Mouse (Mus musculus): ENCODE measurements around the gene Ehmt2. TPM values are rescaled to one million over a fixed set of nuclear protein-coding genes. Genes with fewer than 3 reads are reported as not detected.

Gene Ehmt2
- polyA plus RNA-seq, 1 experiment from 2014 or later, result 35.8 TPM

DNA sequence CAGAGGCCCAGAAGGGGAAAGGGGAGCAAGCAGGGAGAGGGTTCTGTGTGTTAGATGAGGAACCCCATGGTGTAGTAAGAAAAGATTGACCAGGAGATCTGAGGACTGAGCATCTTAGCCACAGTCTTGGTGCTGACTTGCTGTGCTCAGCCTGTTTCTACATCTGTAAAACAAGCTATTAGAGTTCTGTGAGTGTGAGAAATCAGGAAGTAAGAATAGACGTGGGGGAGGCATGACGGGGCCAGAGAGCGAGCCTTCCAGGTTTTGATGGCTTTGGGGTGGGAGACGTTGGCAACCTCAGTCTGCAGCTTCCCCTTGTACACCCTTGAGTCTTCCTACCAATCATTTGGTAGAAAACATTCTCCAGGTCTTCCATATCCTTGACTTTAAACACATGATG is 39.6 kb upstream of the Ehmt2 start:
- H3K27me3 ChIP-seq (replicated peaks; ENCODE audit: control insufficient read depth, insufficient read depth, low read length), result no peaks in the 10 kb centered on the region
- ATAC-seq, result no peak

DNA sequence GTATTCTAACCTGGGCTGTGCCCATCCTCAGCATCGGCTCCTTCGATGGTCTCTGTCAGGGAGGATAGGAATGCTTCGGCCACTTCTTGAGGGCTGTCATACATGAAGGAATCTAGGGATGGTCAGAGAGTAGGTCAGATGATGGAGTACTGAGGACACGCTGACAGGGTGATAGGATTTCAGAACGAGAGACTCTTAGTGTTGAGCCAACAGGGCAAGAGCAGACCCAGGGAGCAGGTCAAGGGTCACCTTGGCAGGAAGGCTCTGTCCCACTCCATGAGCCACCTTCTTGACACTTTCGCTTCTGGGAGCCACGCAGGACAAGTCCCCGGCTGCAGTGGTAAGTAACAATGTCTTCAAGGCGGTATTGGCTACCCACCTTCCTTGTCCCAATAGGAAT is 37.8 kb upstream of the Ehmt2 start:
- Histone ChIP-seq H3K4me3 (ENCODE audit: low read depth, low read length) (no peak overlapping the region; the same call in 1 of the 2 replicates), H3K27ac (ENCODE audit: low read depth, low read length) (no peak overlapping the region), H3K36me3 (ENCODE audit: control insufficient read depth, insufficient read depth) (peaks cover 42% of the 10 kb centered on the region), H3K4me1 (replicated peaks; ENCODE audit: control insufficient read depth, insufficient read depth, low read length) (no peaks in the 10 kb centered on the region; the same call in 1 of the 2 replicates), H3K27me3 (replicated peaks; ENCODE audit: control insufficient read depth, insufficient read depth, low read length) (no peaks in the 10 kb centered on the region), H3K9me3 (ENCODE audit: control insufficient read depth) (no peaks in the 10 kb centered on the region), H3K9ac (ENCODE audit: low read depth, low read length) (no peak overlapping the region), H3K4me2 (replicated peaks; ENCODE audit: low read depth) (peak overlapping the region; percentile 65)
- no peak for TF ChIP-seq CTCF (IDR thresholded peaks at IDR 0.05; ENCODE audit: low read depth)
- WGBS, result 75% methylated on average over 9 of the region's 9 CpGs
- no peak for ATAC-seq

More for the DNA sequence above, 39.6 kb upstream of the Ehmt2 start:
- Histone ChIP-seq H3K36me3 (ENCODE audit: control insufficient read depth, insufficient read depth) (peaks cover 61% of the 10 kb centered on the region), H3K4me3 (ENCODE audit: low read depth, low read length) (no peak overlapping the region), H3K27ac (ENCODE audit: low read depth, low read length) (no peak overlapping the region), H3K9ac (ENCODE audit: low read depth, low read length) (no peak overlapping the region), H3K9me3 (ENCODE audit: control insufficient read depth) (no peaks in the 10 kb centered on the region), H3K4me2 (replicated peaks; ENCODE audit: low read depth) (no peak overlapping the region), H3K4me1 (replicated peaks; ENCODE audit: control insufficient read depth, insufficient read depth, low read length) (no peaks in the 10 kb centered on the region; the same call in 1 of the 2 replicates)
- TF ChIP-seq CTCF (IDR thresholded peaks at IDR 0.05; ENCODE audit: low read depth), result no peak
- 86% methylated on average over 4 of the region's 4 CpGs for WGBS

DNA sequence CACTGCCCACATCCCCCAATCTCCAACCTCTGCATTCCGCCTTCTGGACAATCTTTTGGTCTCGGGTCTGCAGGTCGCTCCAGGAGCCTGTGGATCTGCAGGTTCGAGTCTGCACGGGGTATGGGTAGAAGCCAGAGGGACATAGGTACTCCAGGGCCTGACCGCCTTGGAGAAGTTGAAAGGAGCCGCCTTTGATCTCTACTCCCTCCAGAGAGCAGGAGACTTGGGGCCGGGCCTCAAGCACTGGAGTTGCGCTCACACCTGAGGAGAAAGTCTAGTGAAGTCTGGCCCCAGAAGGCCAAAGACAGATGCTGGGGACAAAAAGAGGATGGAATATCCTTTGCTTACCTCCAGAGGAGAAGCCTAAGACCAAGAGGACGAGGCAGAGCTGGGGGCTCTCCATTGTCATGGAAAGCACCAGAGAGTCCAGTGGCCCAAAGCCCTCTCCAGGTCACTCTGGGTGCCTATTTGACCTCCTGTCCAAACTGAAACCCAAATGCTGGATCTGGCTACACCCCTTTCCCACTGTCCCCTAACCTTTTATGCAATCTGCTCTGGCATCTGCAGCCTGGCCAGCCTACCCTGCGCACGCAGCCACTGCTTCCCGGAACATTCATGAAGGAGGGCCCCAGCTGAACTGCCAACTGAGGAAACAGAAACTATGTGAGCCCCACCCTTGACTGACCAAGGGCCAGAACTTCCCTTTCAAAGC is 36.4 kb upstream of the Ehmt2 start:
- WGBS, result 39% methylated on average over 13 of the region's 13 CpGs
- Histone ChIP-seq H3K9me3 (ENCODE audit: control insufficient read depth) (no peaks in the 10 kb centered on the region), H3K4me3 (ENCODE audit: low read depth, low read length) (peak overlapping the region; percentile 26), H3K27ac (ENCODE audit: low read depth, low read length) (peak overlapping the region; percentile 91), H3K4me1 (replicated peaks; ENCODE audit: control insufficient read depth, insufficient read depth, low read length) (no peaks in the 10 kb centered on the region; the same call in 1 of the 2 replicates), H3K4me2 (replicated peaks; ENCODE audit: low read depth) (peak overlapping the region; percentile 65), H3K9ac (ENCODE audit: low read depth, low read length) (peak overlapping the region; percentile 38; the same call in 1 of the 2 replicates), H3K27me3 (replicated peaks; ENCODE audit: control insufficient read depth, insufficient read depth, low read length) (no peaks in the 10 kb centered on the region), H3K36me3 (ENCODE audit: control insufficient read depth, insufficient read depth) (peaks cover 31% of the 10 kb centered on the region)
- peak; percentile 75 for ATAC-seq
- TF ChIP-seq CTCF (IDR thresholded peaks at IDR 0.05; ENCODE audit: low read depth), result no peak

DNA sequence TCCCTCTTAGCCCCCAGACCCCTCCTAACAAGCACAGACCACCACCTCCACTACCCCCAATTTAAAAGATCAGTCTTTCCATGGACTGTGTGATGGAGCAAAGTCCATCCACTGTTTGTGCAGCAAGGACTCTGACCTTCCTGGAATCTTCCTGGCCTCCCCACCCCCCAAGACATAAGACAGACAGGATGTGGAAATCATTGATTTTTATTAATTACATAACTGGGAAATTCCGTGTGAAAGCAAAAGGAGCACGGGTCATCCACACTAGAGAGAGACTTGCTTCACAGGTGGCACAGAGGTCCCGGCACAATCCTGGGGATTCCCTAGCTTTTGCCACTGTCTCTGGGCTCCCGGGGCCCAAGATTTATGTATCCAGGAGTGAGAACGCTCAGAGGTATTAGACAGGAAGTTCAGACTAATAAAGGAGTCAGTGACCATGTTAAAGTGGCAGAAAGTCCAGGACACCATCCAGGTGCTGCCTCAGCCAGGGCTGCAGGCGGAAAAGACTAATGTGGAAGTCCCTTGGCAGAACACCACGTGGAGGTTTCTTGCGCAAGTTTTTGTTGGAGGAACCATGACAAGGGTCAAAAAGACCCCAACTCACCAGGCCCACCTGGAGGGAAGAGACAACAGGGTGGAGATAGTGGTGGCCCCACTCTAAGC is 35.7 kb upstream of the Ehmt2 start, which contains the start of gene Cfb:
Gene Cfb, minus strand, starts transcription at position 103 of the 666 bp plus-strand sequence.
- Histone ChIP-seq H3K4me3 (ENCODE audit: low read depth, low read length) (peak within 1 kb of the TSS; percentile 26), H3K4me1 (replicated peaks; ENCODE audit: control insufficient read depth, insufficient read depth, low read length) (no peaks in the 10 kb centered on the region; the same call in 1 of the 2 replicates), H3K4me2 (replicated peaks; ENCODE audit: low read depth) (peak within 1 kb of the TSS; percentile 65), H3K27ac (ENCODE audit: low read depth, low read length) (peak within 1 kb of the TSS; percentile 91), H3K36me3 (ENCODE audit: control insufficient read depth, insufficient read depth) (peaks cover 24% of the 10 kb centered on the region), H3K27me3 (replicated peaks; ENCODE audit: control insufficient read depth, insufficient read depth, low read length) (no peaks in the 10 kb centered on the region), H3K9ac (ENCODE audit: low read depth, low read length) (peak within 1 kb of the TSS; percentile 38; the same call in 1 of the 2 replicates), H3K9me3 (ENCODE audit: control insufficient read depth) (no peaks in the 10 kb centered on the region)
- peak; percentile 87 for ATAC-seq
- no peak for TF ChIP-seq CTCF (IDR thresholded peaks at IDR 0.05; ENCODE audit: low read depth)
- WGBS, result 22% methylated on average over 8 of the region's 8 CpGs

DNA sequence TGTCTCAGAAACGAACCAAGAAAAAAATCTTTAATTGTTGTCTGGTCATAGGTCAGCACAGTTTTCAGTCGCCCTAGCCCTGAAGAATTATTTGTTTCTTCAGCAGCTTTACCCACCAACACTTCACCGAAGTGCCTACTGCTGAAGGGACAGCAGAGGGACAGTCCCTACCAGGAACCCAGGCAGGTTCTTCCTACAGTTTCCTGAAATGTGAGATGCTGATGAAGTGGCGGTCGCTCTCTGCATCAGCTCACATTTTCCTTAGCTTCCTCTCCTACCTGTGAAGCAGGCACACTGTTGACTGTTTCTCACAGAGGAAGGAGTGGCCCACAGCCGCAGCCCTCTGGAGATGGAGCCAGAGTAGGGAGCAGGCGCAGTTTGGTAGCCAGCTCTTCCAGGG is 32.3 kb upstream of the Ehmt2 start:
- no peak overlapping the region for H3K27ac ChIP-seq (ENCODE audit: low read depth, low read length)
- no peaks in the 10 kb centered on the region for H3K9me3 ChIP-seq (ENCODE audit: control insufficient read depth)
- no peak for ATAC-seq
- 32% methylated on average over 7 of the region's 7 CpGs for WGBS
- H3K4me2 ChIP-seq (replicated peaks; ENCODE audit: low read depth), result no peak overlapping the region
- TF ChIP-seq CTCF (IDR thresholded peaks at IDR 0.05; ENCODE audit: low read depth), result no peak
- H3K36me3 ChIP-seq (ENCODE audit: control insufficient read depth, insufficient read depth), result no peaks in the 10 kb centered on the region
- no peak overlapping the region for H3K4me3 ChIP-seq (ENCODE audit: low read depth, low read length)
- H3K9ac ChIP-seq (ENCODE audit: low read depth, low read length), result no peak overlapping the region
- H3K27me3 ChIP-seq (replicated peaks; ENCODE audit: control insufficient read depth, insufficient read depth, low read length), result no peaks in the 10 kb centered on the region
- no peaks in the 10 kb centered on the region for H3K4me1 ChIP-seq (replicated peaks; ENCODE audit: control insufficient read depth, insufficient read depth, low read length)

DNA sequence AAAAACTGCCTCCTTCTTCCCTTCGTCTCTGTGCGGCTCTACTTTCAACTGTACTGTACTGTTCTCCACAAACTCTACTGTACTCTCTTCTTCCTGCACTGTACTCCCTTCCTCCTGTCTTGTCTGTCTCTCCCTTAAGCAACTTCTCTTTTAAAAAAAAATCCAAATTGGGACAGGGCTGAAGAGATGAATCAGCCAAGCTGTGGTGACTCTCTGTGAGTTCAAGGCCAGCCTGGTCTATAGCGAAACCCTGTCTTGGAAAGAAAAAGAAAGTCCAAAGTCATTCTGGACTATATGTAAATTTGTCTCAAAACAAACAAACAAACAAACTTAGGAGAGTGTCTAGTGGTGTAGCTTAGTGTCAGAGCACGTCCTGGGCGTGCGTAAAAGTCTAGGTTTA is 23.9 kb upstream of the Ehmt2 start:
- no peaks in the 10 kb centered on the region for H3K27me3 ChIP-seq (replicated peaks; ENCODE audit: control insufficient read depth, insufficient read depth, low read length)
- ATAC-seq, result no peak
- no peak for TF ChIP-seq CTCF (IDR thresholded peaks at IDR 0.05; ENCODE audit: low read depth)
- H3K27ac ChIP-seq (ENCODE audit: low read depth, low read length), result no peak overlapping the region
- H3K9ac ChIP-seq (ENCODE audit: low read depth, low read length), result no peak overlapping the region
- H3K4me1 ChIP-seq (replicated peaks; ENCODE audit: control insufficient read depth, insufficient read depth, low read length), result no peaks in the 10 kb centered on the region
- H3K9me3 ChIP-seq (ENCODE audit: control insufficient read depth), result no peaks in the 10 kb centered on the region
- no peak overlapping the region for H3K4me3 ChIP-seq (ENCODE audit: low read depth, low read length)
- WGBS, result 83% methylated on average over 6 of the region's 6 CpGs
- no peaks in the 10 kb centered on the region for H3K36me3 ChIP-seq (ENCODE audit: control insufficient read depth, insufficient read depth)
- no peak overlapping the region for H3K4me2 ChIP-seq (replicated peaks; ENCODE audit: low read depth)
